In genomic region chr6:134885515-134885914, GRCm38 (mm10) we compare ENCODE assay signal across 19 mouse cellular contexts. TPM values are rescaled to one million over a fixed set of nuclear protein-coding genes. Genes with fewer than 3 reads are reported as not detected.
A peak's percentile ranks its signal among the peaks of the same experiment; 100 is the strongest.
DNase-seq lines count a peak whose midpoint lies in the region; ATAC-seq lines count a peak whose summit lies in the region.
"Had no signal": no experiment of that assay in that cellular context is flagged by ENCODE, and none has a peak within 500 bp of the region (broad histone marks: within the 10 kb centered on the region; RNA-seq: fewer than 3 reads in every experiment).

No protein-coding gene starts in this region.

- no peak for ATAC-seq in neural tube, embryonic 12.5 days (ENCODE audit: low FRiP score, low read depth)
- no peak for ATAC-seq in hindbrain, embryonic 14.5 days (ENCODE audit: low FRiP score)
- ATAC-seq in midbrain, embryonic 14.5 days (ENCODE audit: low FRiP score, low TSS enrichment) = no peak
- ATAC-seq in frontal cortex, adult (ENCODE audit: low TSS enrichment) = no peak
- no peak for ATAC-seq in megakaryocyte-erythroid progenitor cell, adult 5-6 weeks (replicated peaks; ENCODE audit: low FRiP score, low TSS enrichment, poor library complexity, severe bottlenecking)
- ATAC-seq: Patski had no signal

- H3K27ac ChIP-seq in neural tube, embryonic 12.5 days = no peak overlapping the region
- H3K27ac ChIP-seq in hindbrain, embryonic 14.5 days = no peak overlapping the region
- no peak overlapping the region for H3K27ac ChIP-seq in midbrain, embryonic 14.5 days (replicated peaks; ENCODE audit: low read depth, low read length)
- H3K27ac ChIP-seq: gastrocnemius, adult 2 months; heart, embryonic 15.5 days; liver, embryonic 14.5 days had no signal

- H3K9ac ChIP-seq in neural tube, embryonic 12.5 days = no peak overlapping the region
- H3K9ac ChIP-seq in hindbrain, embryonic 14.5 days = no peak overlapping the region
- H3K9ac ChIP-seq in midbrain, embryonic 14.5 days (replicated peaks; ENCODE audit: low read length) = no peak overlapping the region
- H3K9ac ChIP-seq: heart, embryonic 15.5 days; liver, embryonic 14.5 days had no signal

- H3K9me3 ChIP-seq in neural tube, embryonic 12.5 days = no peaks in the 10 kb centered on the region
- H3K9me3 ChIP-seq in hindbrain, embryonic 14.5 days (ENCODE audit: control insufficient read depth, low read length) = no peaks in the 10 kb centered on the region
- no peaks in the 10 kb centered on the region for H3K9me3 ChIP-seq in midbrain, embryonic 14.5 days (ENCODE audit: control insufficient read depth, low read length)
- H3K9me3 ChIP-seq: heart, embryonic 15.5 days had no signal

- H3K4me1 ChIP-seq in neural tube, embryonic 12.5 days = peaks cover 45% of the 10 kb centered on the region
- H3K4me1 ChIP-seq in hindbrain, embryonic 14.5 days (replicated peaks; ENCODE audit: control insufficient read depth, insufficient read depth, low read length) = peaks cover 50% of the 10 kb centered on the region
- peaks cover 43% of the 10 kb centered on the region for H3K4me1 ChIP-seq in midbrain, embryonic 14.5 days (ENCODE audit: control insufficient read depth, insufficient read depth, low read length)

- H3K27me3 ChIP-seq in neural tube, embryonic 12.5 days (replicated peaks) = no peaks in the 10 kb centered on the region
- H3K27me3 ChIP-seq in hindbrain, embryonic 14.5 days (ENCODE audit: control insufficient read depth, insufficient read depth, low read length) = no peaks in the 10 kb centered on the region
- H3K27me3 ChIP-seq in midbrain, embryonic 14.5 days (ENCODE audit: control insufficient read depth, insufficient read depth, low read length) = no peaks in the 10 kb centered on the region
- H3K27me3 ChIP-seq: Patski had no signal

- WGBS in neural tube, embryonic 12.5 days = 94% methylated on average over 2 of the region's 2 CpGs
- 96% methylated on average over 2 of the region's 2 CpGs for WGBS in hindbrain, embryonic 14.5 days
- WGBS in midbrain, embryonic 14.5 days = 90% methylated on average over 2 of the region's 2 CpGs

- DNase-seq in neural tube, embryonic 10.5 days (ENCODE audit: extremely low spot score, low spot score) = no peak
- DNase-seq in hindbrain, embryonic 14.5 days (ENCODE audit: low spot score) = no peak
- no peak for DNase-seq in midbrain, embryonic 14.5 days
- DNase-seq in left cerebral cortex, postnatal 14 days (ENCODE audit: low spot score in 2 of 2) = no peak
- DNase-seq: adrenal gland, postnatal 25 days; cerebellum, adult 8-10 months; gastrocnemius, adult 2 months; heart, adult 18-20 months; kidney, adult 11 months; kidney, postnatal 14 days; spleen, adult 18-20 months; thymus, adult 2 months had no signal

- H3K4me2 ChIP-seq in neural tube, embryonic 12.5 days (replicated peaks) = peak overlapping the region; percentile 58
- H3K4me2 ChIP-seq in hindbrain, embryonic 14.5 days (replicated peaks) = peak overlapping the region; percentile 61
- H3K4me2 ChIP-seq in midbrain, embryonic 14.5 days (ENCODE audit: low read length) = peak overlapping the region; percentile 70
- H3K4me2 ChIP-seq: heart, embryonic 15.5 days had no signal

- intact Hi-C loops in left cerebral cortex, postnatal 14 days (cut with DNase I) = loop anchor here (5.0 kb wide), 1 partner anchor 37 kb away; the partner anchor contains the start of gene Cdkn1b

- H3K36me3 ChIP-seq in neural tube, embryonic 12.5 days = peaks cover 9% of the 10 kb centered on the region
- H3K36me3 ChIP-seq in hindbrain, embryonic 14.5 days (replicated peaks; ENCODE audit: control insufficient read depth, insufficient read depth) = no peaks in the 10 kb centered on the region
- H3K36me3 ChIP-seq in midbrain, embryonic 14.5 days (ENCODE audit: control insufficient read depth, insufficient read depth, low read length) = 0 out of 2 replicates have a peak, but pooled peaks cover 12% of the 10 kb centered on the region
- H3K36me3 ChIP-seq: heart, embryonic 15.5 days had no signal

- no peak overlapping the region for H3K4me3 ChIP-seq in neural tube, embryonic 12.5 days
- no peak overlapping the region; the same call in 1 of the 2 replicates for H3K4me3 ChIP-seq in hindbrain, embryonic 14.5 days (replicated peaks; ENCODE audit: low read length)
- peak overlapping the region; percentile 59 for H3K4me3 ChIP-seq in midbrain, embryonic 14.5 days (replicated peaks; ENCODE audit: low read depth, low read length)
- H3K4me3 ChIP-seq: gastrocnemius, adult 2 months; heart, embryonic 15.5 days; myocyte had no signal

RNA-seq across cellular contexts. Expression of gene Gpr19, which starts 12.9 kb away (rescaled TPM):
- polyA plus RNA-seq in neural tube, embryonic 12.5 days (2016; fragmentation: Nextera tagmentation; extraction: Ambion mirVana) = 33.2 and 35.7 TPM in 2 replicates
- polyA plus RNA-seq in hindbrain, embryonic 14.5 days (2014; fragmentation: Nextera tagmentation; extraction: Ambion mirVana) = 34.0 and 37.1 TPM in 2 replicates
- 43.0 and 46.7 TPM in 2 replicates for polyA plus RNA-seq in midbrain, embryonic 14.5 days (2014; fragmentation: Nextera tagmentation; extraction: Ambion mirVana)
- total RNA-seq in megakaryocyte-erythroid progenitor cell, adult 5-6 weeks (2014; fragmentation: Nextera tagmentation) = 6.5 and 6.9 TPM in 2 replicates
- 4.5 and 7.0 TPM in 2 replicates for total RNA-seq in megakaryocyte-erythroid progenitor cell, adult 5-6 weeks (2017)
- total RNA-seq in left cerebral cortex, postnatal 14 days (2021) = 10 to 100 TPM; 27.5 to 28.0 TPM

RNA-seq across cellular contexts. Expression of gene Cdkn1b, which starts 34.7 kb away (rescaled TPM):
- polyA plus RNA-seq in neural tube, embryonic 12.5 days (2016; fragmentation: Nextera tagmentation; extraction: Ambion mirVana) = 21.0 and 24.8 TPM in 2 replicates
- polyA plus RNA-seq in hindbrain, embryonic 14.5 days (2014; fragmentation: Nextera tagmentation; extraction: Ambion mirVana) = 18.5 and 19.0 TPM in 2 replicates
- polyA plus RNA-seq in midbrain, embryonic 14.5 days (2014; fragmentation: Nextera tagmentation; extraction: Ambion mirVana) = 29.9 TPM in 2 replicates
- 17.2 and 22.1 TPM in 2 replicates for total RNA-seq in megakaryocyte-erythroid progenitor cell, adult 5-6 weeks (2014; fragmentation: Nextera tagmentation)
- total RNA-seq in megakaryocyte-erythroid progenitor cell, adult 5-6 weeks (2017) = 34.9 and 49.3 TPM in 2 replicates
- 10 to 100 TPM; 45.1 to 49.4 TPM for total RNA-seq in left cerebral cortex, postnatal 14 days (2021)

RNA-seq across cellular contexts. Expression of gene Crebl2, which starts 55.6 kb away (rescaled TPM):
- 2.8 and 3.1 TPM in 2 replicates for polyA plus RNA-seq in neural tube, embryonic 12.5 days (2016; fragmentation: Nextera tagmentation; extraction: Ambion mirVana)
- 3.2 and 3.3 TPM in 2 replicates for polyA plus RNA-seq in hindbrain, embryonic 14.5 days (2014; fragmentation: Nextera tagmentation; extraction: Ambion mirVana)
- polyA plus RNA-seq in midbrain, embryonic 14.5 days (2014; fragmentation: Nextera tagmentation; extraction: Ambion mirVana) = 3.9 and 4.3 TPM in 2 replicates
- 6.2 and 11.7 TPM in 2 replicates for total RNA-seq in megakaryocyte-erythroid progenitor cell, adult 5-6 weeks (2014; fragmentation: Nextera tagmentation)
- 10.4 and 12.9 TPM in 2 replicates for total RNA-seq in megakaryocyte-erythroid progenitor cell, adult 5-6 weeks (2017)
- total RNA-seq in left cerebral cortex, postnatal 14 days (2021) = 10 to 100 TPM; 14.2 to 14.6 TPM
